Mouse (Mus musculus): ENCODE results near the gene Ccnjl. TPM values are rescaled to one million over a fixed set of nuclear protein-coding genes. Genes with fewer than 3 reads are reported as not detected.

Ccnjl gene
- total and polyA plus RNA-seq, 3 experiments: not detected

GRCm38 (mm10) chr11:43516344-43517021 is 12.1 kb upstream of the Ccnjl start:
- Histone ChIP-seq H3K79me2 (ENCODE audit: control insufficient read depth, insufficient read depth, low read length, poor library complexity) (no peaks in the 10 kb centered on the region), H3K9me3 (replicated peaks; ENCODE audit: insufficient read depth, low read length) (no peaks in the 10 kb centered on the region), H3K4me1 (ENCODE audit: control insufficient read depth in 1 of 2, insufficient read depth in 2 of 2, low read length in 2 of 2) (no peaks in the 10 kb centered on the region), H3K27me3 (ENCODE audit: control insufficient read depth in 1 of 2, insufficient read depth in 2 of 2, low read length in 2 of 2) (peaks cover 0 to 3% of the 10 kb centered on the region in 2 experiments; a peak in 2 of 4 replicates), H3K4me3 (ENCODE audit: control insufficient read depth in 1 of 2, insufficient read depth in 1 of 2, low read depth in 2 of 2, low read length in 2 of 2) (no peak overlapping the region), H3K9ac (ENCODE audit: control insufficient read depth, low read depth, low read length, poor library complexity, severe bottlenecking) (no peak overlapping the region), H3K36me3 (ENCODE audit: control insufficient read depth in 1 of 2, insufficient read depth in 2 of 2, low read length in 2 of 2) (no peaks in the 10 kb centered on the region), H3K27ac (ENCODE audit: control insufficient read depth, low read depth, low read length) (no peak overlapping the region)
- peak; percentile 9 for DNase-seq (ENCODE audit: low read depth, low spot score)
- peak; percentile 36 for TF ChIP-seq SMC3 (IDR thresholded peaks at IDR 0.05; ENCODE audit: low read depth, low read length)
- TF ChIP-seq EP300 (IDR thresholded peaks at IDR 0.05; ENCODE audit: low read depth in 1 of 2, low read length in 2 of 2): no peak
- peak in 2 of 3 experiments; percentile 28 to 45; a peak in 4 of 6 replicates for TF ChIP-seq CTCF (IDR thresholded peaks at IDR 0.05 in 2 of 3, conservative IDR thresholded peaks at IDR 0.05 in 1 of 3; ENCODE audit: control insufficient read depth in 1 of 3, insufficient read depth in 1 of 3, low read depth in 2 of 3, low read length in 3 of 3, poor library complexity in 1 of 3, severe bottlenecking in 1 of 3)

- no peaks in the 10 kb centered on the region for H3K79me2 ChIP-seq (ENCODE audit: control insufficient read depth, insufficient read depth, low read length, poor library complexity)
- no peaks in the 10 kb centered on the region for H3K4me1 ChIP-seq (ENCODE audit: control insufficient read depth in 1 of 2, insufficient read depth in 2 of 2, low read length in 2 of 2)
- DNase-seq (ENCODE audit: low read depth, low spot score): no peak
- H3K4me3 ChIP-seq (ENCODE audit: control insufficient read depth in 1 of 2, insufficient read depth in 1 of 2, low read depth in 2 of 2, low read length in 2 of 2): no peak overlapping the region
- no peak overlapping the region for H3K9ac ChIP-seq (ENCODE audit: control insufficient read depth, low read depth, low read length, poor library complexity, severe bottlenecking)
- no peak for TF ChIP-seq POLR2AphosphoS2 (IDR thresholded peaks at IDR 0.05; ENCODE audit: low read length)
- no peak for TF ChIP-seq MAFK (IDR thresholded peaks at IDR 0.05; ENCODE audit: borderline replicate concordance, low read depth, low read length)
- TF ChIP-seq TCF12 (IDR thresholded peaks at IDR 0.05; ENCODE audit: low read depth, low read length): no peak
- no peak for TF ChIP-seq RAD21 (IDR thresholded peaks at IDR 0.05; ENCODE audit: low read depth, low read length)
- no peak for TF ChIP-seq KAT2A (conservative IDR thresholded peaks at IDR 0.05; ENCODE audit: low read depth, low read length)
- TF ChIP-seq NRF1 (IDR thresholded peaks at IDR 0.05; ENCODE audit: insufficient read depth, low read depth, low read length, poor library complexity, severe bottlenecking): no peak
- no peaks in the 10 kb centered on the region for H3K36me3 ChIP-seq (ENCODE audit: control insufficient read depth in 1 of 2, insufficient read depth in 2 of 2, low read length in 2 of 2)
- H3K27ac ChIP-seq (ENCODE audit: control insufficient read depth, low read depth, low read length): no peak overlapping the region
- H3K9me3 ChIP-seq (replicated peaks; ENCODE audit: insufficient read depth, low read length): no peaks in the 10 kb centered on the region
- peaks cover 0 to 3% of the 10 kb centered on the region in 2 experiments; a peak in 2 of 4 replicates for H3K27me3 ChIP-seq (ENCODE audit: control insufficient read depth in 1 of 2, insufficient read depth in 2 of 2, low read length in 2 of 2)
These were observed 10.9 kb upstream of the Ccnjl start for GRCm38 (mm10) chr11:43517641-43518040.

DNA sequence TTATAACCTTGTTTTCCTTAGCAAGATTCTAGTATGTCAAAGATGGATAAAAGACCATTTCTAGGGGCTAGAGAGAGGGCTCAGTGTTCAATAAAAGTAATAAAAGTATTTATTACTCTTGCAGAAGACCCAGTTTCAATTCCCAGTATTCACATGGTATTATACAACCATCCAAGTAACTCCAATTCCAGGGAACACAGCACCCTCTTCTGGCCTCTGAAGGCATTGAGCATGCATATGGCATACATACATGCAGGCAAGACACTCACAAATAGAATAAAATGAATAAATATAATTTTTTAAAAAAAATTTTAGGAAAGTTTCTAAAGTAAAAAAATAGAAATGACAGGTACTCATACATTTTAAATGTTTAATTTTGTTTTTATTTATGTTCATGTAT is 10.5 kb upstream of the Ccnjl start:
- H3K36me3 ChIP-seq (ENCODE audit: control insufficient read depth in 1 of 2, insufficient read depth in 2 of 2, low read length in 2 of 2): no peaks in the 10 kb centered on the region
- peaks cover 0 to 3% of the 10 kb centered on the region in 2 experiments; a peak in 2 of 4 replicates for H3K27me3 ChIP-seq (ENCODE audit: control insufficient read depth in 1 of 2, insufficient read depth in 2 of 2, low read length in 2 of 2)
- peak; percentile 10 for DNase-seq (ENCODE audit: low read depth, low spot score)
- TF ChIP-seq HCFC1 (IDR thresholded peaks at IDR 0.05; ENCODE audit: low read depth, low read length): no peak
- no peak for TF ChIP-seq MYB (IDR thresholded peaks at IDR 0.05; ENCODE audit: low read depth, low read length)
- peak in 2 of 3 experiments; percentile 12 to 22; a peak in 1 of 6 replicates for TF ChIP-seq CTCF (IDR thresholded peaks at IDR 0.05 in 2 of 3, conservative IDR thresholded peaks at IDR 0.05 in 1 of 3; ENCODE audit: control insufficient read depth in 1 of 3, insufficient read depth in 1 of 3, low read depth in 2 of 3, low read length in 3 of 3, poor library complexity in 1 of 3, severe bottlenecking in 1 of 3)
- TF ChIP-seq SMC3 (IDR thresholded peaks at IDR 0.05; ENCODE audit: low read depth, low read length): peak; percentile 21; the same call in 1 of the 2 replicates
- TF ChIP-seq BHLHE40 (IDR thresholded peaks at IDR 0.05; ENCODE audit: borderline replicate concordance, low read depth, low read length): no peak
- H3K9me3 ChIP-seq (replicated peaks; ENCODE audit: insufficient read depth, low read length): no peaks in the 10 kb centered on the region
- H3K4me1 ChIP-seq (ENCODE audit: control insufficient read depth in 1 of 2, insufficient read depth in 2 of 2, low read length in 2 of 2): no peaks in the 10 kb centered on the region
- H3K27ac ChIP-seq (ENCODE audit: control insufficient read depth, low read depth, low read length): no peak overlapping the region
- H3K4me3 ChIP-seq (ENCODE audit: control insufficient read depth in 1 of 2, insufficient read depth in 1 of 2, low read depth in 2 of 2, low read length in 2 of 2): no peak overlapping the region
- H3K79me2 ChIP-seq (ENCODE audit: control insufficient read depth, insufficient read depth, low read length, poor library complexity): no peaks in the 10 kb centered on the region
- H3K9ac ChIP-seq (ENCODE audit: control insufficient read depth, low read depth, low read length, poor library complexity, severe bottlenecking): no peak overlapping the region
